Mouse (Mus musculus) spleen, adult 18-20 months (tissue): Measurements from ENCODE around the gene Igdcc3.

Experiments used
- DNase-seq, 2 experiments: peaks; one replicate each; pipeline ENCODE4 v3.0.0; 2022; ENCODE audit warnings: mixed read lengths in 2 of 2

The Igdcc3 gene

DNA sequence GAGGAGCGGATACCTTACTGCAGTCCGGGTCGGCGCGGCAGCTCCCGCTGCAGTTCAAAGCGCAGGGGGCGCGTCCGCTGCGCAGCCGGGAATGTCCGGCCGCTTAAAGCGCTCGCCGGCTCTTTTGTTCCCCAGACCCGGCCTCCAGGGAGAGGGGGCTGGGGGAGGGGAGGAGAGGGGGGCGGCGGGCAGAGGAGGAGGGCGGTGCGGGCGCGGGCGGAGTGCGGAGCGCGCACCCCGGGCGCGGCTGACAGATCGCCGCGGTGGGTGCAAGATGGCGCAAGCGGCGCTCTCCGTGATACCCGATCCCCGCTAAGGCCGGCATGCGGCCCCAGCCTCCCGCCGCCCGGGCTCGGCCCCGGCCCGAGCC lies at the start of gene Igdcc3:
Gene Igdcc3 (plus strand): TSS at position 254 of the 370 bp plus-strand sequence.
- DNase-seq = peak in 1 of 2 experiments; percentile 14

DNA sequence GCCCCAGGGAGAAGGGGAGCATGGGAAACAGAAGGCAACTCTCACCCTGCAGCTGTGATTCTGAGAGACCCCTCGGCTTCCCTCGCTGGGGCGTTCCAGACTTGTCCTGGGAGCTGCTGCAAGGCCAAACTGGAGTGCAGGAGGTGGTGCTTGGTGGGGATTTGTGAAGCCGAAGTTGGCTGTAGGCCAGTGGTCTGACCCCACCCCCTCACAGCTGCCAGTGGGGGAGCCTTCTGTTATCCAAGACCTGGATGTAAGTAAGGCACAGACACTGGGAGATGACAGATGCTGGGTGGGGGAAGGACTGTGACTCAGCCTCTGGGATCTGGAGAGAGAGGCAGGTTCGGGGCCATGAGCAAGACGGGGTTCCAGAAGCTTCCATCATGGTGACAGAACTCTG lies 46.8 kb upstream of the Igdcc3 start:
- DNase-seq = no peak

DNA sequence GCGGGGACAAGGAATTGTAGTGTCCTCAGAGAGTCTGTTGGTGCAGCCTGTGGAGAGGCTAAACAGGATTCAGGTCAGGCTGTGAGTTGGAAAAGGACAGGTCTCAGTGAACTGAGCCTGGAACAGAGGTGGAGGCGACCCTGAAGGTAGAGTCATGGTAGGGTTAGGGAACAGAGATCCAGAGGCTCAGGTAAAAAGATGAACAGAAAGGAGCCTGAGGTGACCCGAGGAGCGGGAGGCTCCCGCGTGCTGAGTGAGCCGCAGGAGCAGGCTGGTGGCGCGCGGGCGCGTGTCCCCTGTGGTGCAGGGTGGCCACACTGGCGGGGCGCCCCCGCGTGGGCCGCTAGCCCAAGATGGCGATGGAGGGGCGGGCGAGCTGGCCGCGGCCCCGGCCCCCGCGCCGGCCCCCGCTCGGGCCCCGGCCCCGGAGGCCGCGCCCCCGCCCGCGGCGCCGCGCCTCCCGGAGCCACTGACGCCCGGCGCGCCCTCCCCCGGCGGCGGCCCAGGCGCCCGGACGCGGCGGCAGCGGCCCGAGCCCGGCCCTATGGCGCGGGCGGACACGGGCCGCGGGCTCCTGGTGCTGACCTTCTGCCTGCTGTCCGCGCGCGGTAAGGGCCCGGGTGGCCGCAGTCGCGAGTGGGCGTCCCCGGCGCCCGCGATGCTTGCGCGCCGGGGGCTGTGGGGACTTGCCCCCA lies 39.9 kb upstream of the Igdcc3 start, which contains the start of gene Igdcc4:
Gene Igdcc4 (plus strand): TSS at position 496 of the 695 bp plus-strand sequence.
- DNase-seq = no peak

DNA sequence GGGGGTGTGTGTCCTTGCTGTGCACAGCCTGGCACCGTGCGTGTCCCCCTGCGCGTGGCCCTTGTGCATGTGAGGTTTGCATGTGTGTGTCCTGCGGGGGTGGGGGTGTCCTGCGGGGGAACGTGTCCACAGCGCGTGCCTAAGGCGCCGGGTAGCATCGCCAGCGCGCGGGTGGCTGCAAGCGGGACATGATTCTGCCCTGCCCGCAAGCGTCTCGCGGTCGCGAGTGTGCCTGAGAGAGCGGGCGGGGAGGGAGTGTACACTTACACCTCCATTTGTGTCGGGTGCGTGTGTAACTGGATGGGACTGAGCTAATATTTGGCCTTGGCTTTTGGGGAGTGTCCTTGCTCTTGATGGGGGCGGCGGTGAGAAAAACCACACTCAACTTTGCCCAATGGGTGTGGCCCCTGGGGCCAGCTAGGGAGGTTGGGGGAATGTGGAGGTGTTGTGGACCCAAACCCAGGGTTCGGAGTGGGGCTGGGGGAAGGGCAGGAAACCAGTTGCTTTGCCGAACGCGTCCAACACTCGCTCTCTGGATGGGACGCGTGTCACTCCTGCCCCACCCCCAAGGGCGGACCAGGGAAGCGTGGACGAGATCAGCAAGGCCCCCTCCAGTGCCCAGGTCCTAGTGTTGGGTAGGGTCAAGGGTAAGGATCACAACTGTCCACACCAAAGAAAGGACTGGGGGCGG lies 39.2 kb upstream of the Igdcc3 start:
- no peak for DNase-seq

DNA sequence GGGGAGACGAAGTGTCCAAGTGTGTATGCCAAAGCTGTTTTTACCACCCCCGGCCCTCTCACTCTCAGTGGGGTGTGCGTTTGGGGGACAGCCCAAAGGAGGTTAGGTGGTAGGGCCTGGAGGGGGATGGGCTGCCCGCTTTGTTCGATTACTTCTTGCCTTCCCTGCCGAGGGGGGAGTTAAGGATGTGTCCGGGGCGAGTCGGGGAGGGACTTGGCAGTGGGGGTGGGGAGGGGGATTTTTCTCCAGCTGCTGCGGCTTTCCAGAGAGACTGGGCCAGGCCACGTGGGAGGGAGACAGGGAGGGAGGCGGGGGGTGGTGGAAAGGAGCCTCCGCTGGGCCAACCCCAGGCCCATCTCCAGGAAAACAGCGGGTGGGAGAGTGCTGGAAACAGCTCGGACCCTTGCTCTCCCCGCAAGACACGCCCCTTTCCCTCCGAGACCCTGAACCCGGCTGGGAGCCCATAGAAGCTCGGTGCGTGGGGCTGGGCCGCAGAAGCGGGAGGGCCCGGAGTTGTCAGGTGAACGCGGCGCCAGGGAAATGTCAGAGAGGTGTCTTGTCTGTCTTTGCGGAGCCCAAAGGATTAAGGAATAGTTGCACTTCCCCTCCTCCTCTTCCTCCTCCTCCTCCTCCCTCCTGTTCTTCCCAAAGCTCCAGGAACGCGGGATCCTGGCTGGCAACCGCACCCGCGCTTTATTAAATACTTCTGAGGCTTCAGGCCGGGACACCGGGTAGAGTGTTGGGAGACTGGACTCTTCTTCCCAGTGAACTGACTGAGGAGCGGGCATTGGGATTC lies 38.4 kb upstream of the Igdcc3 start:
- DNase-seq = no peak

DNA sequence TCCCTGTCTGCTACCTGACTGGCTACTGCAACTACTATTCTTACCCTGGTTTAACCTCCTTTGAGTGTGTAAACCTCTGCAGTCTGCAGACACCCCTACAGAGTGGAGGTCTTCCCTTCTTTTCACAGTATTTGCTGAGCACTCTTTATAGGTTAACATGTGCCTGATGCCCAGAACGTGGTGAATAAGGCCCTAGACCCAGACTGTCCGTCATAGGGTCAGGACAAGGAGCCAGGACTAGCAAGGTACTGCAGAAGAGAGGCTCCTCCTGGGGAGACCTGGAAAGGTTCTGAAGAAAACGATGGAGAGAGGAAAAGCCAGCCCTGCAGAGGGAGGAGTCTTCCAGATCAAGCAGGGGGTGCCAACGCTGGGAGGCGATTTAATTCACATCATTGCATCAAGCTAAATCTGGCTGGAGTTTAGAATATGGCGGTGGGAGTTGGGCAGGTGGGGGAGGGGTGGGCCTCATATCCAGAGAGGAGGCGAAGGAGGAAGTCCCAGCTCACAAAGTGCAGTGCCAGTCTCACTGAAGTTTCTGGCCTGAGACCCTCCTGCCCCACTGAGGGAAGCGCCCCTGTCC lies 37.7 kb upstream of the Igdcc3 start:
- DNase-seq = no peak

DNA sequence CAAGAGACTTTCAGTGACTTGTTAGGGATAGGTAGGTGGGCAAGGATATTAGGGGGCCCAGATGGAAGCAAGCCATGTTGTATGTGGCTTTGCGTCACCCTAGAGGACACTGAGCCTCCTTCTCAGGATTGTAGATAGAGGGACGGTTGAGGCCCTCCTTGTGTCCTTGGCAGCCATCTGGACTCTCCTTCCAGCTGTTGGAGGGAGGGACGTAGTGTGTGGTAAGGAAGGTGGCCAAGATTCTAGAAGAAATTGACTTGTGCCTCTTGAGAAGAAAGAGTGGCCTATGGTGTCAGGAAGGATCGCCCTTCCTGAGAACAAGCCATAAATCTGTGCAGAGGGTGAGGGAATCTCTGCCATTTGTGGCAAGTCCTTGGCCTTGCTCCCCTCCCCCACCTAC lies 34.2 kb upstream of the Igdcc3 start:
- no peak for DNase-seq

DNA sequence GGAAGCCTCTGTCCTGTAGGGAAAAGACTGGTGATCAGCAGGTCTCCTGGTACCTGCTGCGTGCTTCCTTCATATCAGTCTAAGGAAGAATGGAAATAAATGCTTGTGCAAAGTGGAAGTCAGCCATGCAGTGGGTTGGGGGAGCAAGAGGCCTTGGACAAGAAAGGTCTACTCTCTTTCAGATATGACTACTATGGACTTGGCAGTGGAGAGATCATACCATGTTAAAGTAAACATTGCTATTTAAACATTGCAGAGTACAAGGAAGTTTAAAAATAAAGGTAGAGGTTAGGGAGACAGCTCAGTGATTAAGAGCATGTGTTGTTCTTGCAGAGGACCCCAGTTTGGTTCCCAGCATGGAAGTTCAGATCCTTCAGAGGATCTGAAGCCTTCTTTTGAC lies 33.1 kb upstream of the Igdcc3 start:
- no peak for DNase-seq

DNA sequence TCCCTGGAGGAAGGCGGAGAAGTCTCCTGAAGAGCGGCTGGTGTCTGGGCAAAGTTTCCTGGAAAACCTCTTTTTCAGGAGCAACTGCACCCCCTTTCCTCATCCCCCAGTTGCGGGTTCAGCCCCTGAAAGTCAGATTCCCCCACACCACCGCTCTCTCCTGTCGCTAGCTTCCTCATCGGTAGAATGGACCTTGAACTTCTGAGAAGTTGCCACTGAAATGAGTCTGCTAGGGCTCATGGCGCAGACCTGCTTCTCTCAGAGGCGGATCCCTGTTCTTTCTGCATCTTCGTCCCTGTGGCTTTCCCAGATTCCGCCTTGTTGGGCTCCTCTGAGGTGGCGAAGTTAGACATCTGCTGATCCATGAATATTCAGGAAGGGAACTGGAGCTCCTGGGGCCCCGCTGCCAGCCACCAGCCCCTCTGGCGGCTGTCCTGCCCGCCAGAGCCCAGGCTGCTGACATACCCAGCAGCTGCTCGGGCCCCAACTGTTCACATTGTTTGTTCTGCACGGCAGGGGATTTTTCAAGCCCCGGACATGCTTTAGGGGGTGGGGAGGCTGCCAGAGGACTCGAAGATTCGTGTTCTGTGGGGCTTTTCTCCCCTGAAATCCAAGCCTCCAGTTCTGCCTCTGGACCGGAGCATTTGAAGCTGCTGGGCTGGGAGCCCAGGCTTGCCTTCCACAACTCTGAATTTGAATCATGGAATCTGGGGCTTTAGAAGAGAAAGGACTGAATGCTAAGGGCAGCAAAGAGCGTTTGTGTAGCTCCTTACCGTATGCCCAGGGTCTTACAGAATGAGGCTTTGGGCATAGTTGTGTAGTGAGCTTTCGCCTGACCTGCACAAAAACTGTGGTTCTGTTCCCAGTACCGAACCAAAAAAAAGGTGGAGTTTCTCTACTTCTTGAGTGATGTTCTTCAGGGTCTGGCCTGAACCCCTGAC lies 31.6 kb upstream of the Igdcc3 start:
- no peak for DNase-seq

DNA sequence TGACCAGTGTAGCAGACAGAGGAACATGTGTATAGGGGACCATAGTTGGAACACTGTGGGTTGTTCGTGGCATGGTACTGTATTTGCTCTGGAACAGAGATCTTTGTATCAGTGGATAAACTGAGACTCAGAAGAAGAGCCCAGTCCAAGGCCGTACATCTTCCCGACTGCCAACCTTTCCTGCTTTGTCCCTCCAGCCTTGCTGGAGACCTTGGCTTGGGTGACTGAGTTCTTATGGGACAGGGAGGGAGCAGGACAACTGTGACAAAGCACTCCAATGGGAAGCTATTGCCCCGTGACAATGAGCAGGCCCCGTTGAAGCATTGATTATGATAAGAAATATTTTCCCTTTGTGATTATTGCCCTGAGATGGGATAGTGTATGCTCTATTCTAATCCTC lies 29.3 kb upstream of the Igdcc3 start:
- DNase-seq = no peak

DNA sequence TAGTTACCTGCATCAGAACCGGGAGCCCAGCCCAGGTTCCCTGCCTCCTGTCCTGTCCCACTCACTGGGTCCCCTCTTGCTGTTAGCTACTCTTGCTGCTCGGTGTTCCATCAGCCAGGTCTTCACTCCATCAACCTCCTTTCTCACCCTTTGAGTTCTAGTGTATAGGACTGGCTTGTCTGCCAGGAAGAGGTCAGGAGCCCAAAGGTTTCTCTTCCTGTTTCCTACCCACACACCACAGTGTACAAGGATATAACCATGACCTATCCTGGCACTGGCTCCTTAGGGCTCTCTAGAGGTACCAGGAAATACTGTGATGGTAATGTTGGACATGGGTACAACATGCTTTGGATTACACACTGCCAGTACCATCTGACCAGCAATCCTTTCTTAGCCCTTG lies 27.3 kb upstream of the Igdcc3 start:
- no peak for DNase-seq

DNA sequence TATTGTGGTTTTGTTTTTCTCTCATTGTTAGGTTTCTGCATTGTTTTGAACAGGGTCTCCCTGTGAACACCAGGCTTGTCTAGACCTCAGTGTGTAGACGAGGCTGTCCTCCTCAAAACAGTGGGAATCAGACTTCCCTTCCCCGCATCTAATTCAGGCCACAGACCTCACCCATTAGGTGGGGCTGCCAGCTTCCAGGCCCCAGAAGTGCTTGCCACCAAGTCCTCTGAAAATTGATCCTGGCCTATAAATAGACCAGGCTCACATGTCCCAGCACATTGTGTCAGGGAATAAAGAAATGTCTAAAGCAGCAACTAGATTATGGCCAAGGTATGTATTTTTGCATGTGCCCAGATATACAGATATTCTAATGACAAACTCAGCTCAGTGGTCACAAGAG lies 25.1 kb upstream of the Igdcc3 start:
- DNase-seq = no peak

DNA sequence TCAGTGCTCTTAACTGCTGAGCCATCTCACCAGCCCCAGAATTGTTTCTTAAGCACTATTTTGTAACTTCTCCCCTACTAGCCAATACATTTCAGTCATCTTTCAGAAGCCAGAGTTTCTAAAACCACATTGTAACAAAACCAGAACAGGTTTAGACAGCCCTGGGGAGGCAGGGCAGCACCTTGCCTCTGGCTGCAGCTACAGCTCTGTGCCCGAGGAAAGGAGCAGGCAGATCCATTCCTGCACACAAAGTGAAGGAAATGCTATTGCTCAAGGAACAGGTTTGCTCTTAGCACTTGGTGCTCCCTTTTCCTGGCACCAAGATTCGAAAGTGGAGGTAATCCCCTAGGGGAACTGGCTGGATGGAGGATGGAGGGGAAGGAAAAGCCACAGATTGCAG lies 23.5 kb upstream of the Igdcc3 start:
- no peak for DNase-seq

DNA sequence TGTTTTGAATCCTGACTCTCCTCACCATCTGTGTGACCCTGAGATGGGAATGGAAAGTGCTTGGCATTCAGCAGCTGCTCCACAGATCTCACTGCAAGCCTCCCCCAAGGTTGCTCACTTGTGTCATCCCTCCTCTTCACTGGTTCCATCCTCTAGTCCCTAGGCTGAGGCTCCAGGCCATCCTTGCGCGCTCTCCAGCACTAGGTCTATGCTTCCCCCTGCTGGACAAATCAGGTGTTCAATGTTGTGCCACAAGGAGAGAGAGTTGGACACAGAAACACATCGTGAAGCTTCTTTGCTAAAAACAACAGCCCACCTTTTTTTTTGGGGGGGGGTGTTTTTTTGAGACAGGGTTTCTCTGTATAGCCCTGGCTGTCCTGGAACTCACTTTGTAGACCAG lies 20.1 kb upstream of the Igdcc3 start:
- peak in 1 of 2 experiments; percentile 58 for DNase-seq

DNA sequence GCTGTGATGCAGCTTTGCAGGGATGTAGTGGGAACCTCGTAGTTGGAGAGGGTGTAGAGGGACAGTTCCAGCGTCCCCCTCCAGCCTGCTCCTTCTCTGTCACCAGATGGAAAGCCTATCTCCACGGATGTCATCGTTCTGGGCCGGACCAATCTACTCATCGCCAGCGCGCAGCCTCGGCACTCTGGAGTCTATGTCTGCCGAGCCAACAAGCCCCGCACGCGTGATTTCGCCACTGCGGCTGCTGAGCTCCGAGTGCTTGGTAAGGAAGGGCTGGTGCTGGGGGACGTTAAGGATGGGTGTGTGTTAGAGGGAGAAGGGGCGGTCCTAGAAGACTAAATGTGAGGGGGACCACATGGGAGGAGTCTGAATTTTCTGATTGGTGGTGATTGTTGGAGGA lies 18.4 kb upstream of the Igdcc3 start:
- DNase-seq = no peak

DNA sequence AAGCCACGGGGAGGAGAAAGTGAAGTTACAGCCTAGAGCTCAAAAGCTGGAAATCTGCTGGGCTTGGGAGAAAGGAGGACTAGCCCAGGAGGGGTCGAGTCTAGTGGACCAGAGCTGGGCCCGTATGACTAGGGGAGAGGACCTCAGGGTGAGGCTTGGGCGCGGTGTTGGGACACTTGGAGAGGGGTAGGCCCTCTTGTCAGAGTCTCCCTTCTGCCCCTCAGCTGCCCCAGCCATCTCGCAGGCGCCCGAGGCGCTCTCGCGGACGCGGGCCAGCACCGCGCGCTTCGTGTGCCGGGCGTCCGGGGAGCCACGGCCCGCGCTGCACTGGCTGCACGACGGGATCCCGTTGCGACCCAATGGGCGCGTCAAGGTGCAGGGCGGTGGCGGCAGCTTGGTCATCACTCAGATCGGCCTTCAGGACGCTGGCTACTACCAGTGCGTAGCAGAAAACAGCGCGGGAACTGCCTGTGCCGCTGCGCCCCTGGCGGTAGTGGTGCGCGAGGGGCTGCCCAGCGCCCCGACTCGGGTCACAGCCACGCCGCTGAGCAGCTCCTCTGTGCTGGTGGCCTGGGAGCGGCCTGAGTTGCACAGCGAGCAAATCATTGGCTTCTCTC lies 17.3 kb upstream of the Igdcc3 start:
- peak in 1 of 2 experiments; percentile 51 for DNase-seq

DNA sequence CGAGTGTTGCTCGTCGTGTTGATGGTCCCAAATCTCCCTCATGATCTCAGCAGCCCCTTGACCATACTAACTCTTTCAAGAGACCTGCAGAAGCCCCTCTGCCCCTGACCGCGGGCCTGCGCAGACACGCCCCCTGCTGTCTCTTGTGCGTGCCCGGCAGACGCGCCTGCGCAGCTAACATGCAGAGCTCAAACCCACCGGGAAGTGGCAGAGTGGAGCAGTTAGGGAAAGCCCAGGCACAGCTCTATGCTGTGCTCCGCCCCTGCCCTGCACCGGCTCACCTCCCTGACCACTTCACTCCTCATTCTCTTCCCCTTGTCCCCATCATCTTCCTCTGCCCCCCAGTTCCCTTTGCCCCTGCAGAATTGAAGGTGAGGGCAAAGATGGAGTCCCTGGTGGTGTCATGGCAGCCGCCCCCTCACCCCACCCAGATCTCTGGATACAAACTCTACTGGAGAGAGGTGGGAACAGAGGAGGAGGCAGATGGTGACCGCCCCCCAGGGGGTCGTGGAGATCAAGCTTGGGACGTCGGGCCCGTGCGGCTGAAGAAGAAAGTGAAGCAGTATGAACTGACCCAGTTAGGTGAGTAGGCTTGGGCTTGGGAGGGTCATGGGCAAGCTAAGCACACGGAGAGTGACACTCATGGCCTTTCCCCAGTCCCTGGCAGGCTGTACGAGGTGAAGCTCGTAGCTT lies 12.7 kb upstream of the Igdcc3 start:
- peak in 1 of 2 experiments; percentile 35 for DNase-seq

DNA sequence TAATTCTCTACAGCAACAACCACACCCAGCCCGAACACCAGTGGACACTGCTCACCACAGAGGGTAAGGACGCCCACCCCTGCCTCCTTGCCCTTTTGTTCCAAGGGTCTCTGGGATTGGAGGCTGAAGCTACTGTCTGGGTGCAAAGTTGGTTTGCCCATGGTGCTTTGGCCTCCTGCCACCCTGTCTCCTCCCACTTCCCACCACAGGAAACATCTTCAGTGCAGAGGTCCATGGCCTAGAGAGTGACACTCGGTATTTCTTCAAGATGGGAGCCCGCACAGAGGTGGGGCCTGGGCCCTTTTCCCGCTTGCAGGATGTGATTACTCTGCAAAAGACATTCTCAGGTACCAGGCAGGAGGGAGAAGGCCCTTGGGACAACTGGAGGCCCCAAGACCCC lies 9.3 kb upstream of the Igdcc3 start:
- no peak for DNase-seq

DNA sequence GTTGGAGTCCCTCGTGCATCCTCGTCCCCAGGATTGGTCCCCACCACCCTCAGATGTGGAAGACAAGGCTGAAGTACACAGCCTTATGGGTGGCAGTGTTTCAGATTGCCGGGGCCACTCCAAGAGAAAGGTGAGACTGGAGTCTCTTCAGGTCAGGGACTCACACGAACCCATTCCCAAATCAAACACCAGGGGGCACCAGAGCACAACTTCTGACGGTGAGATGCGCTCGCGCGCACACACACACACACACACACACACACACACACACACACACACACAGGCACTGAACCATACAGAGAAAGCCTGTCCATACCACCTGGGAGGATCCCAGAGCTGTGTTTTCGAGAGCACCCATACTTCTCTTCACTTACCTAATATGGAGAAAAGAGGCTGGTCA lies 7.2 kb upstream of the Igdcc3 start:
- DNase-seq = peak; percentile 37 to 74

DNA sequence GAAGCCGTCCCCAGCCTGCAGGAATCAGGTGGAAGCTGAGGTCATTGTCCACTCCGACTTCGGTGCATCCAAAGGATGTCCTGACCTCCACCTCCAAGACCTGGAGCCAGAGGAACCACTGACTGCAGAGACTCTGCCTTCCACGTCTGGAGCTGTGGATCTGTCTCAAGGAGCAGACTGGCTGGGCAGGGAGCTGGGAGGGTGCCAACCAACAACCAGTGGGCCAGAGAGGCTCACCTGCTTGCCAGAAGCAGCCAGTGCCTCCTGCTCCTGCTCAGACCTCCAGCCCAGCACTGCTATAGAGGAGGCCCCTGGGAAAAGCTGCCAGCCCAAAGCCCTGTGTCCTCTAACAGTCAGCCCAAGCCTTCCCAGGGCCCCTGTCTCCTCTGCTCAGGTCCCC lies 5.9 kb upstream of the Igdcc3 start:
- no peak for DNase-seq

DNA sequence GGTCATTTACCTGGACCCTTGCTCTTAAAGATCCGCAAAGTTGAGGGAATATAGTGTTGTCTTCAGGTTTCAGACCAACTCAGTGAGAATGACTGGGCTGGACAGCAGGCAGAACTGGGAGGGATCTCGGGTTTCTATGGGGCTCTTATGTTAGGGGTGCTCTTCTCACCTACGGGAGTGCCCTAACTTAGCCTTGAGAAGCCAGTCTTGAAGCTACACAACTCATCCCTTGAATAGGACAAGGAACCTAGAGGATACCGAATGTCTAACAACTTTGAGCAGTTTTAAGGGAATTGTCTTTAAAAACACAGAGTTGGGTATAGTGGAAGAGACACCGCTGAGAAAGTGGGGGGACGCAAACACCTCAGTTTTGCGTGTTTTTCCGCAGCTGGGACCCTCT lies 498 bp upstream of the Igdcc3 start:
- no peak for DNase-seq
